Mouse (Mus musculus) Muller cell, postnatal 12 days (primary cell): ENCODE measurements around the gene Olfr1446.

Source experiments
- DNase-seq: peaks from one replicate; pipeline ENCODE4 v3.0.0-alpha.2; 2015; ENCODE audit errors: inconsistent ontology term

Gene Olfr1446

GRCm38 (mm10) chr19:12893424-12893823, at the start of gene Olfr1446:
Gene Olfr1446, minus strand, starts transcription at chr19:12893524.
- DNase-seq: no peak

- no peak for DNase-seq
Observed at GRCm38 (mm10) chr19:12930540-12930939, 37.2 kb upstream of the Olfr1446 start, which contains the start of gene Olfr1449. Gene Olfr1449, plus strand, starts transcription at chr19:12930840.

GRCm38 (mm10) chr19:12924319-12924718, 31.0 kb upstream of the Olfr1446 start, which contains the start of gene Olfr1448:
Gene Olfr1448, minus strand, starts transcription at chr19:12924419.
- DNase-seq: no peak

- no peak for DNase-seq
Observed at GRCm38 (mm10) chr19:12903643-12904042, 10.3 kb upstream of the Olfr1446 start, which contains the start of gene Olfr1447. Gene Olfr1447, minus strand, starts transcription at chr19:12903743.

- DNase-seq: no peak
Observed at GRCm38 (mm10) chr19:12883555-12883954, 9.8 kb downstream of the Olfr1446 start, which contains the start of gene Olfr1445. Gene Olfr1445, plus strand, starts transcription at chr19:12883855.

- DNase-seq: no peak
Observed at GRCm38 (mm10) chr19:12856983-12857382, 36.3 kb downstream of the Olfr1446 start, which contains the start of gene Olfr1444. Gene Olfr1444, plus strand, starts transcription at chr19:12857283.

GRCm38 (mm10) chr19:12846382-12846781, 46.9 kb downstream of the Olfr1446 start, which contains the start of gene Gm5244:
Gene Gm5244, plus strand, starts transcription at chr19:12846682.
- DNase-seq: no peak

- DNase-seq: no peak
Observed at GRCm38 (mm10) chr19:12838507-12838906, 54.8 kb downstream of the Olfr1446 start.
